Mouse (Mus musculus): ENCODE results near the gene Kctd19.

The Kctd19 gene

DNA sequence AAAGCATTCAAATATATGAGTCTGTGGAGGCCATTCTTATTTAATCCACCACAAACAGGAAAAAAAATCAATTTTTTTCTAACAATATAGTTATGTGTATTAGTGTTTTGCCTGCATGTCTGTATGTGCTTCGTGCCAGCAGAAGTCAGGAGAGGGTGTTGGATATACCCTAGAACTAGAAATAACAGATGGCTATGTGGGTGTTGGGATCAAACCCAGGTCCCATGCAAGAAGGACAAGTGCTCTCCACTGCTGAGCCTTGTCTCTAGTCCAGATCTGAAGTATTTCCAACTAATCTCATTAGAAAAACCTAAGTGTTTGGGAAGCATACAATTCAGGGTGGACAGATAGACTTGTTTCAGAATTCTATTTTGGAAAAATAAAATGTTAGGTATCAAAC, 8.7 kb upstream of the Kctd19 start:
- DNase-seq (ENCODE audit: low spot score in 2 of 2): no peak

DNA sequence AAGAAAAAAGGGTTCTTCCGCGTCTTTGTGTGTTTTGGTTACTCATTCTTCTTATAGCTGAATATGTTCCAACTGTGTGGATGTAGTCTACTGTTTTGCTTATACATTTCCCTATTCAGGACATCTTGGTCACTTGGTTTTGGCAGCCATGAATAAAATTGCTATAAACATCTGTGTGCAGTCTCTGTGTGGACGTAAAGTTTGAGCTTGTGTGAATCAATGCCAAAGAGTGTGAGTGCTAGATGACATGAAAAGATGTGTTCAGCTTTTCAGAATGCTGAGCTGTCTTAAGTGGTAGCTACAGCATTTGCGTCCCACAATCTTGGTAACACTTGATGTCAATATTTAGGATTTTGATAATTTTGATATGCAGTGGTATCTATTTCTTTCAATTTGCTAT, 6.5 kb upstream of the Kctd19 start:
- DNase-seq (ENCODE audit: low spot score in 2 of 2): no peak

DNA sequence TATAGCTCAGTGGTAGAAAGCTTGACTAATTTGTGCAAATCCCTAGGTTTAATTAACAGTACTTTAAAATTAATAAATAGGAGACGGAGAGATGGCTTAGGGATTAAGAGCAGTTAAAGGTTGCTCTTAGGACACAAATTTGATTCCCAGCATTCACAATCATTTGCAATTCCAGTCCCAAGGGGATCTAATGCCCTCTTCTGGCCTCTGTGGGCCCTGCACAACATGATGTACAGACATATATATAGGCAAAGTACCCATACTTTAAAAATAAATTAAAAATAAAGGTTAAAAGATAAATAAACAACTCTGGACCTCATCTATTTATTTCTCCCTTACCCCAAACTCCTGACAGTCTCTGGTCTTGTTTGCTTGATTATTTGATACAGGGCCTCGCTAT, 5.7 kb upstream of the Kctd19 start:
- DNase-seq (ENCODE audit: low spot score in 2 of 2): no peak

DNA sequence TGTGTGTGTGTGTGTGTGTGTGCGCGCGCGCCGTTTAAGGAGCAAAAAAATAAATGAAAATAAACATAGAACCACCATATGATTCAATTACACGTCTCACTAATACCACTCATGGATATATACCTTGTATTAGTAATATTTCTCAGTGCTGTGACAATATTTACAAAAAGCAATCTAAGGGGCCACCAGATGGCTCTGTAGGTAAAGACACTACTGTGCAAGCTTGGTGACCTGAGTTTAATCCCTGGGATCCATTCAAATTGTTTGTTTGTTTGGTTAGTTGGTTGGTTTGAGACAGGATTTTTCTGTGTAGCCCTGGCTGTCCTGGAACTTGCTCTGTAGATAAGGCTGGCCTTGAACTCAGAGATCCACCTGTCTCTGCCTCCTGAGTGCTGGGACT, 3.4 kb downstream of the Kctd19 start:
- DNase-seq (ENCODE audit: low spot score in 2 of 2): no peak

DNA sequence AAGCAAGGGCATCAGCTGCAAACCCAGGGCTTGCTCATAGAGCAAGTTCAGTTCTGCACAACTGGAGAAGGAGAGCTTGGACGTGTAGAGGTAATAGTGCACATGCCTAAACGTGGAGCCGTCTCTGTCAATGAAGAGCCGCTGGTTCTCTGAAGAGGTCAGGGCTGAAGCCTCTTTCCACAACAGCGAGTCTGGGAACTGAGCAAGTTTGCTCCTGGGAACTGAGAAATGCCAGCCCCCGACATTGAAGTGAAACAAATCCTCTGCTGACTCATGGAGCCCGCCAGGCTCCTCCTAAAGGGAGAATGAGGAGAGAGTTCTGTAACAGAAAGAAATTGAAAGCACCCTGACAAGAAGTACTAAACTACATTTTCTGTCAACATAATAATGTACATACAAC, 5.0 kb downstream of the Kctd19 start:
- DNase-seq (ENCODE audit: low spot score in 2 of 2): no peak

DNA sequence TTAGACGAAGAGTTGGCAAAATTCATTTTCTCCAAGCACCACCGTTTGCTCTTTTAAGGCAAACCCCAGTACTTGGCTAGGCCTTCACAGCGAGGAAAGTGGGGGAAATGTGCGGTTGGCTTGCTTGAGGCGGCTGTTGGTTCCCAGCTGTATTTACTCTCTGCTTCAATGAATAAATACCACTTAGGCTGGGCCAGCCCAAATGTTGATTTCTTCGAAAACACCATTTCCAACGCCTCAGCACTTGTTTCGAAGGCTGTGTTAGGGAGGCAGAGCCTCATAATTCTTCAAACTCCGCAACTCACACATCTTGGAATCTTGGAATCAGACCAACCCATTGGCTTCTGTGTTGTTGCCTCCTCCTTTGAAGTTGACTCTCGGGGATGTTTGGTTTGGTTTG, 6.9 kb downstream of the Kctd19 start:
- no peak for DNase-seq (ENCODE audit: low spot score in 2 of 2)

DNA sequence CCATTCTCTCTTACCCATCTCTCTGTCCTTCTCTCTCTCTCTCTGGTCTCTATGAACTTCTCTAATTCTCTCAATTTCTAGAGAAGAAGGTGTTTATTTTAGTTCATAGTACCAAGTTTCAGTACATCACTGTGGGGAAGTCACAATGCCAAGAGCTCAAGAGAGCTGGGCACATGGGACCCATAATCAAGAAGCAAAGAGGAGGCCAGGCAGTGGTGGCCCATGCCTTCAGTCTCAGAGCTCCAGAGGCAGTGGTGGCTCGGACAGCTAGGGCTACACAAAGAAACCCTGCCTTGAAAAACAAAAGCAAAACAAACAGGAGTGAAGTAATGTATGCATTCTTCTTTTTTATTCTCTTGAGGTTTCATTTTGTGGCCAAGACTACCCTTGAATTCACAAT, 8.8 kb downstream of the Kctd19 start:
- no peak for DNase-seq (ENCODE audit: low spot score in 2 of 2)

DNA sequence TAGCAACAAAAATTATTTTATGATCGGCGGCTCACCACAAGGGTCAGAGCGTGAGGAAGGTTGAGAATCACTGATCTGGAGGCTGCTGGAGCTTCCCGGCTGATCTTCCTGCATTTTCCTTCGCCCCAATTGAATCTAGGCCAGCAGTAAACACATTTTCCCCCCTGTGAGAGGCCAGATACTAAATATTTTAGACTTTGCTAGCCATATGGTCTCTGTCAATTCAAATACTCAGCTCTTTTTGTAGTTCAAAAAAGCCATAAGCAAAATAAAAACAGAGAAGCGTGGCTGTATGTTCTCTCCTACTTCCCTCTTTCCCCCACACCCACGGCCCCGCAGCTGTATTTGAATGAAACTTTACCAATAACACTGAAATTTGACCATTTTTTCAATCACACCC, 9.8 kb downstream of the Kctd19 start:
- DNase-seq (ENCODE audit: low spot score in 2 of 2): no peak

DNA sequence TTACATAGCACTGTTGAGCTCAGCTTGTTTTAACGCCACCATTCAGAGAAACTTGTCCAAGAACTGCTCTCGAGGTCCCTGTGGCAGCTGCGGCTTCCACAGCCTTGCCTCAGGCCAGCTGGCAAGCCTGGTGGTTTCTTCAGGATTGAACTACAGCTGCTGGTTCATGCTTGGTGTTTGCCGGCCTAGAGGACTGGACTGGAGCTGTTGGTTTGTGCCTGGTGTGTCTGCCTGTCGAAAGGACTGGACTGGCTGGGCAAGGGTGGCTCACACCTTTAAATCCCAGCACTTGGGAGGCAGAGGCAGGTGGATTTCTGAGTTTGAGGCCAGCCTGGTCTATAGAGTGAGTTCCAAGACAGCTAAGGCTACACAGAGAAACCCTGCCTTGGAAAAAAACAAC, 13.3 kb downstream of the Kctd19 start:
- DNase-seq (ENCODE audit: low spot score in 2 of 2): no peak

DNA sequence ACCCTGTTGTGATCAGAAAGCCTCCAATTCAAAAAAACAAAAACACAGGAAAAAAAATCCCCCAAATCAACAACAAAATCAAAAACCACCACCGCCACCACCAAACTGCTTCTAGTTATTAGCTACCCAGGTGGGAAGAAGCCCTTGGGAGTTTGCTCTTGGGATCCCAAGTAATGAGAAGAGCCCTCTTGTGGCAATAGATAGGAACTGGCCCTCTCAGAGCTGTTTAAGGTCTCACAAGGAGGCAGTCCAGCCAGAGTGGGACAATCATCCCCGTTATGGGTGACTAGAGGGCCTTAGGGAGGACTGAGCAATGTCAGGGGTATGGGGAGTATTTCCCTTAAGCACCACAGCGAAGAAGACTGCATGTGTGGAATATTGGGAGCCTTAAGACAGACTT, 15.6 kb downstream of the Kctd19 start:
- DNase-seq (ENCODE audit: low spot score in 2 of 2): peak; percentile 18 to 46

DNA sequence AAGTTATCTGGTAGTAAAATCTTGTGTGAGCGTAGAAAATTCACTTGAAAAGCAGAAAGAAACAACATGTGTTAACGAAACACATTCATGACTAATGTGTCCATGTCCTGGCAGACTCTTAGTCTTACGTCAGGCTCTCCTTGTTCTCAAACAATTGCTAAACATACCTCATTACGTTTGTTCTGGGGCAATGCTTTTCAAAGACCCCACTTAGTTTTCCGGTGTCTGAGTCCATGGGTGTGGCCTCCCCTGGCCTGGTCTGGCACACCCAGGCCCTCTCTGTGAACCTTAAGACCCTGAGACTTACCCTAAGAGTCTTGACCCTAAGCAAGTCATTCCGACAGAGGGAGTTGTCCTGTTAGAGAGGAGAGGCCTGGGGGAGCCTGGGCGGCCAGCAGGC, 19.4 kb downstream of the Kctd19 start:
- DNase-seq (ENCODE audit: low spot score in 2 of 2): no peak

DNA sequence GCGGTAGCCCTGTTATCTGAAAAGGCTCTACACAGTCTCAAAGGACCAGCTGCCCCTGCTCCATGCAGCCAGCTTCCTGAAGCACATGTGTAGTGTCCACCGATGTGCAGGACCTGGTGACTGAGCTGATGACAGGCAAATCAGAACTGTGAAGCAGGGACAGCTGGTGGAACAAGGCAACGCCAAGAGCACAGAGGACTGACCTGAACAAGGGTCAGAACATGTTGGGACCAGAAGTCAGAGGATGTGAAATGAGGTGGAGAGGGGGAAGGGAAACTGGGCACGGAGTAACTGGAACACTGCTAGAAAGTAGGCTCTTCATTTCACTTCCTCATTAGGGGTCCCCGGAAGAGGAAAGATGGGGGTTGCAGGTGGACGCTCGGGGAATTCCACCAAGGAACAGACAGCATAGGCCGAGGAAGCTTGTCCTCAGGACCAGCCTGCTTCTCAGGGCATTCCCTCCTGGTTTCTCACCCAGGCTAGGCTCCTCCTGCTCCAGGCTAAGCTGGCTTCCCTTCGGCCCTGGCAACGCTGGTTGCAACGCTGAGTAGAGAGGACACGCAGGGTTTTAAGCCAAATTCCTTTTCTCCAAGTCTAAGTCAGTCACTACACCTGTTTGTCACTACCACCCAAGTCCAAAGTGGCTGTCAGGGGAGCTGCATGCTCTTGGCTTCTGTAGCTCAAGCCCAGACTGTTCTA, 20.1 kb downstream of the Kctd19 start:
- no peak for DNase-seq (ENCODE audit: low spot score in 2 of 2)

DNA sequence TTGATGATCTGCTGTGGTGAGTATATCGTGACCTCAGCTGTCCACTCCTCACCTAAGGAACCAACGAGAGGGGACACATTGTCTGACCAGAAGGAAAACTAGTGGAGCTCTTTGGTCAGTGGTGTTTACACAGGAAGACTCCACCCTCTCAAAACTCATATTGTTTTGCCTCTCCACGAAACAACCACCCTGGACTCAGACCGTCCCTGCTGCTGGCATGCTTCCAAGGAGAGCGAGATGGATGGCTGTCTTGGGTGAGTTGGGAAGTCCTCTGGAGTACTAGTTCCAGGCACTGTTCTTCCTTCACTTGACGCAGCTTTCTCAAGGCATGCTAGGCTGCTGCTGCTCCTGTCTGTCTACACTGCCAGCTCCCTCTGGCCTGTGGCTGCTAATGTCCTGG, 24.2 kb downstream of the Kctd19 start:
- DNase-seq (ENCODE audit: low spot score in 2 of 2): no peak

DNA sequence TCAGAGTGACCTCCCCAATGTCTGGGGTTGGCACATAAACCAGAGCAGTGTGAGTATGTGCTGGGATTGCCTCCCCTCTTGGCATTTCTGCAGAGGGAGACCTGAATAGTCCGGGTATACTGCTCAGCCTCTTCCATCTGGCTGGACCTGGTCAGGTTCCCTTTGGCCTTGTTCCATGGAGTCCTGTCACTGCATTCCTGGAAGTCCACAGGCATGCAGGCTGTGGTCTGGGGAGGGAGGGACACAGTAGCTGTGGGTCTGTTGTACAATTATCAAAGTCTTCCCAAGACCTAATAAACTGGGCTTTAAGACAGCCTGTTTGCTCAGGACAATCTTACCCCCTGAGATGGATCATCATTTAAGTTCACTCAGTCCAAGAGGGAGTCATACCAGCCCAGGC, 26.2 kb downstream of the Kctd19 start:
- DNase-seq (ENCODE audit: low spot score in 2 of 2): no peak

DNA sequence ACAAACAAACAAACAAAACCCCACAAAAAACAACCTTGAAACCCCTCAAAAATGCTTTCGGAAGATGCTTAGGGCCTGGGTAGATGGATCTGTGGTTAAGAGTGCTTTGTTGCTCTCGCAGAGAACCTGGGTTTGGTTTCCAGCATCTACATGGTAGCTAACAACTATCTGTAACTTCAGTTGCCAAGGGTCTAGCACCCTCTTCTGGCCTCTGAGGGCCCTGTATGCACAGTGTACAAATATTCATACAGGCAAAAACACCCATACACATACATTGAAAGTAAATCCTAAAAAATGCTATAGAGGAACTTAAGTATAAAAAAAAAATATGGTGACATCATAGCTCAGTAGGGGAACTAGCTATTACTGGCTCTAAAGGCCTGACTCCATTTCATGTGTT, 29.2 kb downstream of the Kctd19 start:
- DNase-seq (ENCODE audit: low spot score in 2 of 2): no peak

DNA sequence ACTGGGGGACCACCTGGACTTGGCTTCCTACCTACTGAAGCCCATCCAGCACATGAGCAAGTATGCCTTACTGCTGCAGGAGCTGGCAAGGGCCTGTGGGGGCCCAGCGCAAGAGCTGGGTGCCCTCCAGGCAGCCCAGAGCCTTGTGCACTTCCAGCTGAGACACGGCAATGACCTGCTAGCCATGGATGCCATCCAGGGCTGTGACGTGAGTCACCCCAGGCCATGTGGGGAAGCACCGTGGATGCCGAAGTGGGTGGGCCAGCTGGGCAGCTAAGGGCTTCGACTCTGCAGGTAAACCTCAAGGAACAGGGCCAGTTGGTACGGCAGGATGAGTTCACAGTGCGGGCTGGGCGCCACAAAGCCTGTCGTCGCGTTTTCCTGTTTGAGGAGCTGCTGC, 33.0 kb downstream of the Kctd19 start:
- DNase-seq (ENCODE audit: low spot score in 2 of 2): no peak

DNA sequence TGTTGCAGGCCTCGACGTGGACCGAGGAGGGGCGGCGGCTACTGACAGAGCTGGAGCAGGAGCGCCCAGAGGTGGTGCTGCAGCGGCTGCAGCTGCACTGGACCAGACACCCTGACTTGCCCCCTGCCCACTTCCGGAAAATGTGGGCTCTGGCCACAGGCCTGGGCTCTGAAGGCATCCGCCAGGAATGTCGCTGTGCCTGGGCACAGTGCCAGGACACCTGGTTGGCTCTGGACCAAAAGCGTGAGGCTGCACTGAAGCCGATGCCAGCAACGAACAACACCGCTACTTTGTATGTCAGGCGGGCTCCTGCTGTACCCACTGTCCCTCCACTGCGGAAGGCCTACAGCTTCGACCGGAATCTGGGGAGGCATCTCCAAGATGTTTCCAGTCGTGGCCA, 34.6 kb downstream of the Kctd19 start:
- DNase-seq (ENCODE audit: low spot score in 2 of 2): no peak

DNA sequence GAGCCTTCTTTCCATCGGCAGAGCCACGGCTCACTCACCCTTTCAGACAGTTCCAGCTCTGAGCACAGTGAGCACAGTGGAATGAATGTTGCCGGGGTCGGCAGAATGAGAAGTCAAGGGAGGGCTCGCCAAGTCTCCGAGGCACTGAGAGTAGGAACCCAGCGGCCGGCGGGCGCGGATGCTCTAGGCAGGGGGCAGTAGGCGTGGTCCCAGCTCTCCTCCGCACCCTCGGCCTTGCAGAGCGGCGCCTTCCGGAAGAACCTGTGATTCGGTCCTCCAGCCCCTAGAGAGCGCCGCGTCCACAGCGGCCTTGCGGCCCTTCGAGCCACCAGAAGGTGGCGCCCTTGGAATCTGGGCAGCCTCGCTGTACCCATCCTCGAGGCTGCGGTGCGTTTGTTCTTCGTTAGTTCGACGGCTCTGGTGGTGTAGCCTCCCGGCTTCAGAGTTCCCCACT, 38.8 kb downstream of the Kctd19 start:
- DNase-seq (ENCODE audit: low spot score in 2 of 2): peak in 1 of 2 experiments; percentile 20

DNA sequence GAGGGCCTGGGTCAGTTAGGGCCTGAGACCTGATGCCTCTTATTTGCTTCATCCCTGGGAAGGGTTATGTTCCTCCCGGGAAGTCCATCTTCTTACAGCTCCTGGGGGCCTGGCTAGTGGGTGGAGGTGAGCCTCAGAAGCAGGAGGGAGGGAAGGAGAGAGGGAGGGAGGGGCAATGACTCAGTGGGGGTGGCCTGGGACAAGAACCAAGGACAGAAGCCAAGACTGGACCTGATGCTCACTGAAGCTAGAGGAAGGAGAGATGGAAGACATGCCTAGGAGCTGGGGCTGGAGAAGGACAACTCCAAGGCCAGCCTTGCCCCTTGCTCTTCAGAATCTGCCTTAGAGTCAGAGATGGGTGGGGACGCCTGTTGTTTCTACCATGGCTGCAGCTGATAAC, 40.3 kb downstream of the Kctd19 start, which contains the start of gene Plekhg4:
Gene Plekhg4 (plus strand): TSS at position 243 of the 400 bp plus-strand sequence.
- DNase-seq (ENCODE audit: low spot score in 2 of 2): no peak

DNA sequence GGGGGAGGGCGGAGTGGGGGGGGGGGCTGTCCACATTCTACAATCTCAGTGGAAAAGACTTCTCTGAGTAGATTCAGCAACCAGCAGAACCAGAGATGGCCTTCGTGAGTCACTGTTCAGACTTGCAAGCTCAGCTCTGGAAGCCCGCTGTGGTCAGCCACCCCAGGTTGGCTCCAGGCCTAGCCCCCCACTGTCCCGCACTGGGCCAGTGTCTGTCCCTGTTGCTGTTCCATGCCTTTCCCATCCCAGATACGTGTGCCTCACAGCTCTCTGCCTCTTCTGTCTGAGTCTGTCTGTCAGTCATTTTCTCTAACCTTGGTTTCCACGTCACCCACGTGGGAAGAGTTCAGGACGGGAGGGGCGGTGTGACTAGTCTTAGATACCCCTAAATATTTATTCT, 40.8 kb downstream of the Kctd19 start:
- DNase-seq (ENCODE audit: low spot score in 2 of 2): no peak

DNA sequence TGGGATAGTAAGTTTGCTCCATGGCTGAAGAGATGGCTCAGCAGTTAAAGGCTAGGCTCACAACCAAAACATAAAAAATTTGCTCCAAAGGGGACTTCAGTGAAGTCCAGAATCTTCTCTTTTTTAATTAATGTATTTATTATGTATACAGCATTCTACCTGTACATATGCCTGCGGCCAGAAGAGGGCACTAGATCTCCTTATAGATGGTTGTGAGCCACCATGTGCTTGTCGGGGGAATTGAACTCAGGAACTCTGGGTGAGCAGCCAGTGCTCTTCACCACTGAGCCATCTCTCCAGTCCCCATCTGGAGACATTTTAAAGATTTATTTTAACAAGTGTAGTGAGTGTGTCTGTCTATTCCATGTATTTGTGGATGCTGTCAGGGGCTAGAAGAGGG, 46.2 kb downstream of the Kctd19 start:
- DNase-seq (ENCODE audit: low spot score in 2 of 2): peak in 1 of 2 experiments; percentile 26

DNA sequence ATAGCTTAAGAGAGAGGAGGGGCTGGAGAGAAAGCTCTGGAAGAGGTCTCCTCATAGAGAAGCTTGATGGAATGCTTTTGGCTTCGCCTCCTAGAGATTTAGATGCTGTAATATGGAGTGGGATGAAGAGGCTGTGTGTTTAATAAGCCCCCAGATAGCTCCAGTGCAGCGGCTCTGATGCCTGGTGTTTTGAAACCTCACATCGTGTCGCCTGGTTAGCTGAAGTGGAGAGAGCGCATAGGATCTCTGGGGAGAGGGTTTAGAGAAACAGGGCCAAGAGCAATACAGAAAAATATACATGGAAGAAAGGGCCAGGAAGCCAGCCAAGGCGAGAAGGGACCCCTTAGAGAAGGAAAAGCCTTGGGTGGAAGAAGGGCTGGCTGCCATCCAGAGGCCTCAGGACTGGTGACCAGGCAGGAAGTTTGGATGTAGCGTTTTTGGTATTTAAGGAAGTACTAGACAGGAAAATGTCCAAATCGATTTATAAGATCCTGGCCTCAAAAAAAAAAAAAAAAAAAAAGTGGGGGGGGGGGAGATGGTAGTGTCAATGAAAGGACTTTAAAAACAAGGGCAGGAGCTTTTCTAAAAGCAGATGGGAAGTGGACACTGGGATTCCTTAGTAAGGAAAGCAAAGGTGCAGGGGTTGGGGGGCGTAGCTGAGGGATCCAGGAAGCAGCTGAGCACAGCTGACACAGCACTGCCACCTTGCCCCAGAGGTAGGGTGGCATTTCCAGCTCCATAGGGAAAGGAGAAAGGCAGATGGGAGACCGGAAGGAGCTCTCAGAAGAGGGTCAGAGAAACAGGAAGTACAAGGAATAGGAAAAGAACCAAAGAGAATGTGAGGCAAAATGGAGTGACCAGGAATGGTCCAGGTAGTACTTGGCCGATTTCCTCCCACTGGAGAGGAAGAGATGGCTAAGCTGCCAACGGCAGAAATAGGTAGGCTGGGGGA, 51.3 kb downstream of the Kctd19 start:
- no peak for DNase-seq (ENCODE audit: low spot score in 2 of 2)

DNA sequence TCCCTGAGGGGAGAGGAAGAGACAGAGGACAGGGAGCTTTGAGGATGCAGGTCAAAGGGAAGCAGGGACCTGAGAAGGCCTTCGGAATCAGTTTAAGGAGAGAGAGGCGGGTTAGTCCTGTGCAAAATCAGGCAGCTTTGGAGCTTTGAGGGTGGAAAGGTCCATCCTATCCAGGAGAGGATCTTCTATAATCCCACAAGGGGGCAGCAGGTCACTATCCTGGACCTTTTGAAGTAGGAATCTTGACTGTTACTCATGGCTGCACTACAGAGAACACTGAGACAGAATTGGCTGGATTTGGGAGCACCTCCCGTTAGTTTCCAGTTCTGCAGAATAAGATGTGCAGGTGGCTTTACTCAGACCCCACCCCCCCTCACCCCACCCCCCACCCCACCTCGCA, 53.7 kb downstream of the Kctd19 start:
- no peak for DNase-seq (ENCODE audit: low spot score in 2 of 2)
